Mouse (Mus musculus) embryonic fibroblast, embryonic 13.5 days (primary cell): Measurements from ENCODE around the gene Gm28308. TPM values are rescaled to one million over a fixed set of nuclear protein-coding genes. Genes with fewer than 3 reads are reported as not detected.

Experiments used
- H3K27ac ChIP-seq: 2 replicates; pipeline ENCODE4 v1.5.1; 2012; ENCODE audit warnings: low read length, control low read depth, inconsistent platforms; ENCODE audit not compliant: insufficient read depth
- H3K4me1 ChIP-seq: 2 replicates; pipeline ENCODE4 v1.6.1; 2011; ENCODE audit warnings: low read length; ENCODE audit not compliant: control insufficient read depth, insufficient read depth
- H3K4me3 ChIP-seq: 2 replicates; pipeline ENCODE4 v1.5.1; 2011; ENCODE audit warnings: mild to moderate bottlenecking, control low read depth, low read length; ENCODE audit not compliant: insufficient read depth
- CTCF ChIP-seq: IDR thresholded peaks from 2 replicates; pipeline ENCODE4 v1.5.1; 2011; ENCODE audit warnings: mild to moderate bottlenecking, control low read depth, low read length, moderate library complexity, borderline replicate concordance; ENCODE audit not compliant: insufficient read depth
- POLR2A ChIP-seq: IDR thresholded peaks from 2 replicates; pipeline ENCODE4 v1.6.1; 2011; ENCODE audit warnings: low read depth, mild to moderate bottlenecking, control low read depth, low read length, moderate library complexity
- polyA plus RNA-seq: library from polyadenylated mRNA; stranded (reverse); fragments of >200 nt; gene quantifications from 2 replicates; pipeline ENCODE4 v1.2.4, GENCODE M21; 2011; ENCODE audit warnings: low read depth; ENCODE audit not compliant: missing spikeins, insufficient read length

Gm28308 gene
- polyA plus RNA-seq, 1 experiment, result not detected

DNA sequence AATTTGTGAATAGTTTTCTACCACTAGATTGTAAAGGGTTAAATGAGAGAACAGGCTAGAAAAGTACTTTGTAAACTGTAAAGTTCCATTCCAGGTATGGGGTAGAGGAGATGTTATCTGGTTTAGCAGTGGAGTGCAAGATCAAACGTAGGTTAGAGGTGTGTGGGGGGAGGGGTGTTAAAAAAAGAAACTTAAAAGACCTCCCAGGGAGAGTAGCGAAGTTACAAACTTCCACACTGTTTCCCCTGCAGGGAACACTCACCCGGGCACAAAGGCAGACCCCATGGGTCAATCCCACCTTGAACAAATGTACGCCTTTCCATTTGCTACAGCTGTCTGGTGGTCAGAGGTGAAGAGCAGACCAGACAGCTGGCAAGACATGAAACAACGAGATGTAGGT is 97.2 kb downstream of the Gm28308 start:
- H3K4me3 ChIP-seq, result no peak overlapping the region
- no peak overlapping the region for H3K27ac ChIP-seq
- no peaks in the 10 kb centered on the region for H3K4me1 ChIP-seq
- no peak for TF ChIP-seq POLR2A
- no peak for TF ChIP-seq CTCF

Other genes starting within 250 kb of the Gm28308 start
- gene Skap2, start 200.8 kb downstream of the Gm28308 start, polyA plus RNA-seq, result 57.3 and 59.1 TPM in 2 replicates
- gene Hoxa1, start 55.0 kb downstream of the Gm28308 start, polyA plus RNA-seq, result 2.4 and 3.0 TPM in 2 replicates
- 4.3 and 4.8 TPM in 2 replicates for gene Hoxa2, start 48.5 kb downstream of the Gm28308 start, polyA plus RNA-seq
- 0.23 TPM in 1 of 2 replicates, not detected in the other for gene 5730596B20Rik, start 35.8 kb downstream of the Gm28308 start, polyA plus RNA-seq
- 3.0 and 4.2 TPM in 2 replicates for gene Hoxa4, start 21.6 kb downstream of the Gm28308 start, polyA plus RNA-seq
- 11.9 and 18.6 TPM in 2 replicates for gene Hoxa5, start 8.8 kb downstream of the Gm28308 start, polyA plus RNA-seq
- 2.8 and 4.2 TPM in 2 replicates for gene Hoxa6, start 4.6 kb downstream of the Gm28308 start, polyA plus RNA-seq
- gene Hoxa3, start within 50 bp of the Gm28308 start, polyA plus RNA-seq, result 10.2 and 13.5 TPM in 2 replicates
- 15.8 and 21.6 TPM in 2 replicates for gene Hoxa7, start 8.5 kb upstream of the Gm28308 start, polyA plus RNA-seq
- gene Hoxa9, start 17.8 kb upstream of the Gm28308 start, polyA plus RNA-seq, result 9.9 and 13.6 TPM in 2 replicates
- gene Hoxa10, start 27.5 kb upstream of the Gm28308 start, polyA plus RNA-seq, result 12.1 and 18.2 TPM in 2 replicates
- gene Hoxa11, start 32.5 kb upstream of the Gm28308 start, polyA plus RNA-seq, result 5.1 and 9.2 TPM in 2 replicates
- 3.3 and 5.0 TPM in 2 replicates for gene Hoxa13, start 47.5 kb upstream of the Gm28308 start, polyA plus RNA-seq
- gene Evx1, start 100.2 kb upstream of the Gm28308 start, polyA plus RNA-seq, result not detected in 2 replicates